Mouse (Mus musculus): ENCODE data around the gene Gm11634.
"Not testable (repeated sequence)": the region's sequence is repeated elsewhere in the genome, so short reads cannot be mapped to it uniquely, and the experiment has no call there.

The Gm11634 gene

GRCm38 (mm10) chr11:101616104-101616503 lies 17.0 kb upstream of the Gm11634 start:
- DNase-seq: no peak

DNA sequence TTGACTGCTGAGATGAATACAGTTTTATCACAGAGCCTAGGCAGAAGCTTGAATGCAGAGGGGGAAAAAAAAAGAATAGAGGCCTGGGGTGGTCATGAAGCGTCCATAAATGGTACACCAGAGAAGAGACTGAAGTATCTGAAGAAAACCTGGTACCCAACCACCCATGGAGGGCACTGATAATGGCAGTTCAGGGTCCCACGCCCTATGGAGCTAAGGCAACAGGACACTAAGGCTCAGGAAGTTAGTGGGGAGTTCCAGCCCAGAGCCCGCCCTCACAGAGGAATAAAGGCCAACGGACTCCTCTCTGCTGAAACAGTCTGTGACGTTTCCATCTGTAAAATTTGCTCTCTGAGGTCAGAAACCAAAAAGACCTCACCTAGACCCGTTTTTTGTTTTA lies 16.3 kb upstream of the Gm11634 start:
- DNase-seq: no peak

DNA sequence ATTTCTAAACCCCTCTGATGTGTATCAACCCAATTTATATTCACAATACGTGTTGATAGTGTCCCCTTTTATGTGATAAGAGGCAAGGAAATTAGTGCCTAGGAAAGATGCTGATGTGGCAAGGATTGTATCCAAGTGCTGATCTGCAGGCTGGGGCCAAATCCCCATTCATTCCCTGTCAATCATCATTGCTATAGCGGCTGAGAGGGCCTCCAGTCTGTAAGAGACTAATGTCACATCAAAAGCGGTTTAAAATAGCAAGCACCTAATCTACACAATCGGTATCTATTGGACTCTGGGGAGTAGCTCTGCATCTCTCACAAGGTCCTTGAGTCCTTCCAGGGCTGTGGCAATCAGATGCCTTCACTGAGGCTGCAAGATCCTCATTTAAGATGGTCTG lies 15.1 kb upstream of the Gm11634 start:
- DNase-seq: no peak

- DNase-seq: no peak
Observed at GRCm38 (mm10) chr11:101613596-101613995, 14.5 kb upstream of the Gm11634 start.

- no peak for DNase-seq
Observed at GRCm38 (mm10) chr11:101610445-101610844, 11.4 kb upstream of the Gm11634 start.

DNA sequence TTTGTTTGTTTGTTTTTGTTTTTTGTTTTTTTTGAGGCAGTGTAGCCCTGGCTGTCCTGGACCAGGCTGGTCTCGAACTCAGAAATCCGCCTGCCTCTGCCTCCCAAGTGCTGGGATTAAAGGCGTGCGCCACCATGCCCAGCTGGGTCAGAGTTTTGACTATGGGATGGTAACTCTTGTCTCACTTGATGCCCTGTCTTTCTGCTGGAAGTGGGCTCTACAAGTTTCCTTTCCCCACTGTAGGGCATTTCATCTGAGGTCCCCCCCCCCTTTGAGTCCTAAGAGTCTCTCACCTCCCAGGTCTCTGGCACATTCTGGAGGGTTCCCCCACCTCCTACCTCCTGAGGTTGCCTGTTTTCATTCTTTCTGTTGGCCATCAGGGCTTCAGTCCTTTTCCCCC lies 8.1 kb upstream of the Gm11634 start:
- not testable (repeated sequence) for DNase-seq

DNA sequence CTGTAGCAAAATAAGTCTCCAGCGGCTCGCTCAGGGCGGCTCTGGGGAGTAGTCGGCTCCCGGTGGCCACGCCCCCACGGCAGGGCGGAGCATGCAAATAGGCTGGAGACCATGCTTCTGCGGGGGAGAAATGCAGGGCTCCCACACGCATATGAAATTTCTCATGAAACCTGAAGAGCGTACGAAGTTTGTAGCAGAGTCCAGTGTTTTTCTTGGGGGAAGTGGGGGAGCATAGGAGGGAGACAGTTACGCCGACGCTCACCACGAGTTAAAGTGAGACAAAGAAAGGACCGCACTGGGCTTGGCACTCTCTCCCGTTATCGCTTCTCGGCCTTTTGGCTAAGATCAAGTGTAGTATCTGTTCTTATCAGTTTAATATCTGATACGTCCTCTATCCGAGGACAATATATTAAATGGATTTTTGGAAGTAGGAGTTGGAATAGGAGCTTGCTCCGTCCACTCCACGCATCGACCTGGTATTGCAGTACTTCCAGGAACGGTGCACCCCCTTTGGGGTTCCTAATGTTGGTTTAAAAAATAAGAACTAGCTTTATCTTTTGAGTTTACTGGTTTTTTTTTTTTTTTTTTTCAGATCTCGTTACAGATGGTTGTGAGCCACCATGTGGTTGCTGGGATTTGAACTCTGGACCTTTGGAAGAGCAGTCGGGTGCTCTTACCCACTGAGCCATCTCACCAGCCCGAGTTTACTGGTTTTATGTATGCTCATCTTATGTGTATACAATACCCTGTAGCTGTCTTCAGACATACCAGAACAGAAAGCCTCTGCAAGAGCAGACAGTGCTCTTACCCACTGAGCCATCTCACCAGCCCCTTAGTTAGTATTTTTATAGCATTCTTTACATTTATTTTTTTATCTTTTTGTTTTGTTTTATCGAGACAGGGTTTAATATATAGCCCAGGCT lies 5.7 kb upstream of the Gm11634 start:
- DNase-seq: peak; percentile 86

DNA sequence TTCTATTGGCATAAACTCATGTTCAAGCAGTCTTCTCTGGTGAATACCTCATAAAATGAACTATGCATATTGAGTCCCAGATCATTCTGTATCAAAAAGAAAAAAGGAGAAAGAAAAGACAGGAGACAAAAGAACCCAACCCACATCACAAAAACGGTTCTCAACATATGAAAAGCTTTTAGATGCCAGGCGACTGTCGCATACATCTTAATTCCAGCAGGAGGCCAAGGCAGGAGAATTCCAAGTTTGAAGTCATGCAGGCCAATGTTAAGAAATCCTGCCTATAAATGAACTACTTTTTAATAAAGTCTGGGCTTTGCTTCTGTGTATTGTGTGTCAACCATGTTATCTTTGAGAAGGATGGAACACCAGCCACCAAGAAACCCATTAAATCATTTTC lies 5.1 kb upstream of the Gm11634 start:
- DNase-seq: no peak

DNA sequence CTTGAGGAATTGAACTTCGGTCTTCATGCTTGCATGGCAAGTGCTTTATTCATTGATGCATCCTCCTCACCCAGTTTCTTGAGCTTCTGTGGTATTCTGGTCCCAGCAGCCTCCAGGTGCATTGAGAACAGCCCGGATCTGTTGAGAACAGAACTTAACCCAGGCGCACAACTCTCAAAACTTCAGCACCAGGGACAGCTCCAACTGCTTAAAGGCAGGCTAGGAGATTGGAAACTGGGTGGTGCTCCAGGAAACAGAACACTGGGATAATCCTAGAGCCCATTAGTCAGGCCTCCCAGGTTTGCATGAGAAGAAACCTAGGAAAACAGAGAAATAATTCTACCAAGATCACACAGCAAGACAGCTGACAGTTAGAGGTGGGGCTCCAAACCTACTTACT lies 3.4 kb upstream of the Gm11634 start:
- peak; percentile 76 for DNase-seq

DNA sequence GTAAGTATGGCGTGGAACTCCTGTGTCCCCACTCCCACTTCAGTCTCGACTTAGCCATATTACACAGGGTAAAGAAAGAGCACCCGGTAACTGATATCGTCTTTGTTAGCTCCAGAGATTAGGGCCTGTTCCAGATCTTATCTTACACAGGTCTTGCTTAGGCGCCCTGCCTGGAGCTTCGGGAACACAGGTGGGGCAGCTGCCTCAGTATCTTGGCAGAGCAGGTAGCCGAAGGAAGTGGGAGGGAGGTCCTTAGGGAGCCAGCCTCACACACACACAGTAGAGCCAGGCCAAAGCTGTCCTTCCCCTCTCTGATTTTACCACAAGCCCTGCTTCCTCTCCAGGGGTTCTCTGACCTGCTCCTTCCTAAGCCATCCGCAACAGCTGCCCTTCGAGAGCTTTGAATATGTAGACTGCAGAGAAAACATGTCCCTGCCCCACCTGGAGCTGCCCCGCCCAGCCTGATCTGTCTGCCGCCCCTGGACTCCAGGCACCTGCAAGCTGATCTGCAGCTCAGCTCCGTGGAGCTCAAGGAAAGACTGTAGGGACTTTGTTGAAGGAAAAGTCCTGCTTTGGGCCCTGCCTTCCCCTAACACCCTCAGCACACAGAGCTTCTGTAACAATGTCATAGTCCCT lies 8.9 kb downstream of the Gm11634 start:
- no peak for DNase-seq

- DNase-seq: peak; percentile 81
Observed at GRCm38 (mm10) chr11:101589444-101589843, 9.6 kb downstream of the Gm11634 start.

DNA sequence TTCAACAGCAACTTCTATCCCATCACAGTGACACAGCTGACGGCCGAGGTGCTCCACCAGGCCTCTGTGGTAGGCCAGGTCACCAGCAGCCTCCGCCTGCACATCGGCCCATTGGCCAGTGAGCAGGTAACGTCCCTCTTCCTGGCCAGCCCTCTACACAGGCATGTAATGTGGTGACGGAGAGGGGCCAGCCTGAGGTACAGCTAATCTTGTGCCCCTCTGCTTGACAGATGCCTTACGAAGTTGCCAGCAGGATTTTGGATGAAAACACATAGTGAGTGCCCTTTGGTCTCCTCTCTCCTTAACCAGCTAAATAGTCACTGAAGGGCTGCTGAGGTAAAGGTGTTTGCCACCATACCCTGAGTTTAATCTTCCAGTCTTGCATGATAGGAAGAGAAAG lies 10.2 kb downstream of the Gm11634 start:
- no peak for DNase-seq

GRCm38 (mm10) chr11:101587676-101588075 lies 11.4 kb downstream of the Gm11634 start:
- DNase-seq: no peak

GRCm38 (mm10) chr11:101585805-101586204 lies 13.3 kb downstream of the Gm11634 start:
- DNase-seq: no peak

DNA sequence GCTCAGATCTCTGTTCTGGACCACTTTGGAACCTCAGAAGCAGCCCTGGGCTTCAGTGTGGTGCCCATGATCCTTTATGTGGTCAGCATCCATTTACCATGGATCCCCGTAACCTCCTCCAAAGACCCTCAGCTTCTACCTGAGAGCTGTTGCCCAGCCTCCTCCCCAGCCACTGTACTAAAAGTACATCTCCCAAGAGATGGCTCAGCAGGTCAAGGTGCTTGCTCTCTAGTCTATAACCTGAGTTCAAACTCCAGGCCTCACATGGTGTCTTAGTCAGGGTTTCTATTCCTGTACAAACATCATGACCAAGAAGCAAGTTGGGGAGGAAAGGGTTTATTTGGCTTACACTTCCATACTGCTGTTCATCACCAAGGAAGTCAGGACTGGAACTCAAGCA lies 14.0 kb downstream of the Gm11634 start:
- peak; percentile 44 for DNase-seq

GRCm38 (mm10) chr11:101583205-101583604 lies 15.9 kb downstream of the Gm11634 start:
- no peak for DNase-seq

GRCm38 (mm10) chr11:101582054-101583035 lies 16.7 kb downstream of the Gm11634 start, which contains the start of gene Tmem106a:
Gene Tmem106a (plus strand): TSS chr11:101582242.
- DNase-seq: peak; percentile 87

- DNase-seq: no peak
Observed at GRCm38 (mm10) chr11:101581081-101581764, 17.8 kb downstream of the Gm11634 start.

GRCm38 (mm10) chr11:101576116-101576515 lies 22.9 kb downstream of the Gm11634 start:
- DNase-seq: no peak

GRCm38 (mm10) chr11:101568421-101568820 lies 30.6 kb downstream of the Gm11634 start:
- DNase-seq: no peak

GRCm38 (mm10) chr11:101562391-101562790 lies 36.7 kb downstream of the Gm11634 start:
- DNase-seq: peak; percentile 64

- no peak for DNase-seq
Observed at GRCm38 (mm10) chr11:101556954-101557353, 42.1 kb downstream of the Gm11634 start.
